Mouse (Mus musculus) splenic B cell, adult 2 months (primary cell): ENCODE measurements around the gene Crls1.

ENCODE experiments used
- DNase-seq: peaks from one replicate; pipeline ENCODE4 v3.0.0-alpha.2; 2011; ENCODE audit warnings: low read depth, low spot score
- H3K27me3 ChIP-seq: 2 replicates; pipeline ENCODE4 v1.6.1; 2012; ENCODE audit warnings: mild to moderate bottlenecking, low read length, moderate library complexity, mixed read lengths; ENCODE audit not compliant: control insufficient read depth, poor library complexity, insufficient read depth, severe bottlenecking
- H3K36me3 ChIP-seq: 2 replicates; pipeline ENCODE4 v1.6.1; 2012; ENCODE audit warnings: mild to moderate bottlenecking, low read length, moderate library complexity, mixed read lengths; ENCODE audit not compliant: control insufficient read depth, poor library complexity, insufficient read depth, severe bottlenecking

Gene Crls1

DNA sequence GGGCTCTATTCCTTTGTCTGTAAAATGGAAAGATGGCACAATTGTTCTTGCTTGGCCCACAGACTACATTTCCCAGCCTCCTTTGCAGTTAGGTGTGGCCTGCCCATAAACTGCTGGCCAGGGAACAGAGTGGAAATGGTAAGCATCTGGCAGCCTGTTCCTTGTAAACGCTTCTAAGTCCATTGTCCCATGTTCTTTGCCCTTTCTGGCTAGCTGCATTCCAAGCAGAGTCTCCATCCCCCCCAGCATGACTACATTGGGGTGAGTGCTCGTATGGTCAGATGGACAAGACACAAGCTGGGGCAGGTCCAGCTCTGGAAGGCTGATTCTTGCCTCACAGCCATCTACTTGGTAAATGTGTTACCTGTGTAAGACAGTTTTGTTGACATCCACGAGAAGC, 25.2 kb downstream of the Crls1 start:
- Histone ChIP-seq H3K36me3 (no peaks in the 10 kb centered on the region), H3K27me3 (no peaks in the 10 kb centered on the region)
- DNase-seq = no peak

GRCm38 (mm10) chr2:132873657-132874326, 27.3 kb downstream of the Crls1 start:
- no peak for DNase-seq
- H3K36me3 ChIP-seq = no peaks in the 10 kb centered on the region
- H3K27me3 ChIP-seq = no peaks in the 10 kb centered on the region

DNA sequence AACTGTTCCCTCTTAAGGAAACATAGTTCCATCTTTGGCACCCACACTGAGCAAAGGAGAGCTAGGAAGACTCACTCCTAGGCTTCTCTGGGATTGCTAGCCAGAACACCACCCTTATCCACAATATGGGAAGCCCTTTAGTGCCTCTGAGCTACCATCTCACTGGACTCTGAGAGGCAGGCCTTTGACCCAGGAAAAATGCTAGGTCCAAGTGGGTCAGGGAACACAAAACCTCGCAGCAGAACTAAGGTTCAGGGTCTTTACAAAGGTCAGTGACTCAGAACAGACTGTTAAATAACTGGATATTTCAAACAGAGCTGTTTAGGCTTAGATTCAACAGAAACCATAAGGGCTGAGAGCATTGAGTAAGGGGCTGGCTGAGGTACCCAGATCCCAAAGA, 30.5 kb downstream of the Crls1 start:
- DNase-seq = no peak
- Histone ChIP-seq H3K36me3 (no peaks in the 10 kb centered on the region), H3K27me3 (no peaks in the 10 kb centered on the region)

- Histone ChIP-seq H3K27me3 (no peaks in the 10 kb centered on the region), H3K36me3 (no peaks in the 10 kb centered on the region)
- peak; percentile 31 for DNase-seq
Observed at GRCm38 (mm10) chr2:132879261-132880044, 33.0 kb downstream of the Crls1 start.

- H3K27me3 ChIP-seq = no peaks in the 10 kb centered on the region
- no peak for DNase-seq
- no peaks in the 10 kb centered on the region for H3K36me3 ChIP-seq
Observed at GRCm38 (mm10) chr2:132880844-132881645, 34.6 kb downstream of the Crls1 start, which contains the start of gene Lrrn4. Lrrn4 (minus strand) TSS chr2:132880891.

- H3K27me3 ChIP-seq = no peaks in the 10 kb centered on the region
- DNase-seq = no peak
- H3K36me3 ChIP-seq = no peaks in the 10 kb centered on the region
Observed at GRCm38 (mm10) chr2:132884303-132884967, 38.0 kb downstream of the Crls1 start.

DNA sequence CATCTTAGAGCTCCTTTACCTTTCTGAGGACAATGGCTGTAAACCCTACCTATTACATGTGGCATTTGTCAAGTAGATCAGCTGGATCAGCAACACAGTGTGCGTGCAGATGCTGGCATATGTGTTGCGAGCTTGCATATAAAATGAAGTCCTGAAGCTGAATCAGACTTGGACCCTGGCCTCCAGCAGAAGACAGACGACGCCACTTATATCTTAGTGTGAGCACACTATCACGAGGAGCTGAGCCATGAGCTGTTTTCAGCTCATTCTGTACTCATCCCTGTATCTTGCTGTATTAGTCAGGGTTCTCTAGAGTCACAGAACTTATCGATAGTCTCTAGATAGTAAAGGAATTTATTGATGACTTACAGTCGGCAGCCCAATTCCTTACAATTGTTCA, 38.8 kb downstream of the Crls1 start:
- H3K27me3 ChIP-seq = no peaks in the 10 kb centered on the region
- DNase-seq = no peak
- no peaks in the 10 kb centered on the region for H3K36me3 ChIP-seq

DNA sequence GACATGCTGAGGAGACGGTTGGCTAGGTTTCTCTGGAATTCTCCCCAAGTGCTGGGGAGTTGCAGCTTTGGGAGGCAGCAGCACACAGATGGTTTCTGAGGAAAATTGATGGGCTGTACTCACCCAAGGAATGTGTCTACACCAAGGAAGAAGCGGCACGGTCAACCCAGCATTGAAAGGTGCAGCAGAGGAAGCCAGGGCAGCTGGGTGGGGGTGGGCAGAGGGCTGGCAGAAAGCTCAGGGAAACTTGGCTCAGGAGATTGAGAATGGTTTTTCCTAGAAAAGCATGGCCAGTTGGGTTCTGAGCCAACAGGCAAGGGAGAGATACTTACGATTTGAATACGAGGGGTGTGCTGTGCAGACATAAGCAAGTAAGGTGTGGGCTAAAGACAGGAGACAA, 47.4 kb downstream of the Crls1 start:
- no peak for DNase-seq
- Histone ChIP-seq H3K36me3 (no peaks in the 10 kb centered on the region), H3K27me3 (no peaks in the 10 kb centered on the region)

- Histone ChIP-seq H3K36me3 (no peaks in the 10 kb centered on the region), H3K27me3 (no peaks in the 10 kb centered on the region)
- no peak for DNase-seq
Observed at GRCm38 (mm10) chr2:132898211-132898610, 51.7 kb downstream of the Crls1 start.

DNA sequence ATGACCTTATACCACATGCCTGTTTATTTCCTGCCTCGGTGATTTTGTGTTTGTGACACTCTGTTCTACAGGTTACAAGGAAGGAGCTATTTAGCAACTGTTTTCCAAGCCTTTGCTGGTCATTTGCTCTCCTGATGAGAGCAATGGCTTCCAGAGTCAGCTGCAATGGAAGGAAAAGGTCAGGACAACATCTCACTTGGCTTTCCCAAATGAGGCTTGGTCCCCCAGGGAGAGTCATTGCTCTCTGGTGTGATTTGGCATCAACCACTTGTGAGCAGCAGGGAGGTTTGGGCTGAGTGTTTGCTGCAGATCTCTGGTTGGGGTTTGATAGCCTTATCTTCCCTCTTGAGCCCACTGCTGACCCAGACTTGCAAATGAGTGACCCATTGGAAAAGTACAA, 54.1 kb downstream of the Crls1 start:
- no peak for DNase-seq

DNA sequence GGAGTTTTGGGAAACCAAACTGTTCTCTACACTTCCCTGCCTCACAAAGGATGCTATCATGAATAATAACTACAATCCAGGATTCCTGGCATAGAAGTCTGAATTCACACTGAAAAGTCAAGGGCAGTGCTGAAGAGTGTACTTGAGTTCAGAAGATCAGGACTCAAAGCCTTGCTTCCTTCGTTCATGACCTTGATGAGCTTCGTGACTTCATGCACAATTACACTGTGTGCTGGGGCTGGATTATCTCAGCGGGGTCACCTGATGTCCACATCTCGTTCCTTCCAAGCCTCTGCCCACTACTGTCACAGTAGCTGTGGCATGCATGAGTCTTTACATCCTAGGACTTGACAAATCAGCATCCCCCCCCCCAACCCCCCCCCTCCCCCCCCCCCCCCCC, 55.2 kb downstream of the Crls1 start:
- Histone ChIP-seq H3K36me3 (no peaks in the 10 kb centered on the region), H3K27me3 (no peaks in the 10 kb centered on the region)
- DNase-seq = no peak

More for the DNA sequence above, 54.1 kb downstream of the Crls1 start:
- no peaks in the 10 kb centered on the region for H3K27me3 ChIP-seq
- H3K36me3 ChIP-seq = no peaks in the 10 kb centered on the region

- no peak for DNase-seq
- no peaks in the 10 kb centered on the region for H3K27me3 ChIP-seq
- no peaks in the 10 kb centered on the region for H3K36me3 ChIP-seq
Observed at GRCm38 (mm10) chr2:132902056-132902455, 55.6 kb downstream of the Crls1 start.

DNA sequence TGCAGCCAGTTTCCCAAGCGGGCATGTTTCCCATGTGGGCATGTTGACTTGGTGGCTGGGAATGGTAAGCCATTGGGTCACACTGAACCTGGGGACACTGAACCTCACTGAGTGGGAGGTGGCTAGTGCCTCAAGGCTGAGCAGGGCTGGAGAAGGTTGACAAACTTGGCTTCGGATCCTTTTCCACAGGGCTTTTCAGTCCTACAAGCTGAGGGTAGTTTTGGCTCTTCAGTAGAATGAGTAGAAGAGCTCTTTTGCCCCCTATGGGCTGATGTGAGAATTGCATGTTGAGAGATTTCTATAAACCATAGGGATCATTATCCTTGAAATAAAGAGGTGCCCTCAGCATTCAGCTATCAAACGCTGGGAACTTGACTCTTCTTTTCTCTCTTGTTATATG, 57.0 kb downstream of the Crls1 start:
- peak; percentile 66 for DNase-seq

GRCm38 (mm10) chr2:132904961-132905360, 58.5 kb downstream of the Crls1 start:
- no peaks in the 10 kb centered on the region for H3K27me3 ChIP-seq

More for the DNA sequence above, 57.0 kb downstream of the Crls1 start:
- no peaks in the 10 kb centered on the region for H3K36me3 ChIP-seq
- H3K27me3 ChIP-seq = no peaks in the 10 kb centered on the region

More at GRCm38 (mm10) chr2:132904961-132905360, 58.5 kb downstream of the Crls1 start:
- no peaks in the 10 kb centered on the region for H3K36me3 ChIP-seq
- no peak for DNase-seq
